Mouse (Mus musculus) liver, postnatal 0 days (tissue): ENCODE results near the gene Asb6.

Source experiments
- CTCF ChIP-seq: sonication (generic); IDR thresholded peaks from 2 replicates; pipeline ENCODE4 v1.5.1; 2016; ENCODE audit warnings: antibody characterized with exemption, low read depth
- EP300 ChIP-seq: IDR thresholded peaks from 2 replicates; pipeline ENCODE4 v1.6.1; 2016; ENCODE audit warnings: antibody characterized with exemption, low read depth, mild to moderate bottlenecking

DNA sequence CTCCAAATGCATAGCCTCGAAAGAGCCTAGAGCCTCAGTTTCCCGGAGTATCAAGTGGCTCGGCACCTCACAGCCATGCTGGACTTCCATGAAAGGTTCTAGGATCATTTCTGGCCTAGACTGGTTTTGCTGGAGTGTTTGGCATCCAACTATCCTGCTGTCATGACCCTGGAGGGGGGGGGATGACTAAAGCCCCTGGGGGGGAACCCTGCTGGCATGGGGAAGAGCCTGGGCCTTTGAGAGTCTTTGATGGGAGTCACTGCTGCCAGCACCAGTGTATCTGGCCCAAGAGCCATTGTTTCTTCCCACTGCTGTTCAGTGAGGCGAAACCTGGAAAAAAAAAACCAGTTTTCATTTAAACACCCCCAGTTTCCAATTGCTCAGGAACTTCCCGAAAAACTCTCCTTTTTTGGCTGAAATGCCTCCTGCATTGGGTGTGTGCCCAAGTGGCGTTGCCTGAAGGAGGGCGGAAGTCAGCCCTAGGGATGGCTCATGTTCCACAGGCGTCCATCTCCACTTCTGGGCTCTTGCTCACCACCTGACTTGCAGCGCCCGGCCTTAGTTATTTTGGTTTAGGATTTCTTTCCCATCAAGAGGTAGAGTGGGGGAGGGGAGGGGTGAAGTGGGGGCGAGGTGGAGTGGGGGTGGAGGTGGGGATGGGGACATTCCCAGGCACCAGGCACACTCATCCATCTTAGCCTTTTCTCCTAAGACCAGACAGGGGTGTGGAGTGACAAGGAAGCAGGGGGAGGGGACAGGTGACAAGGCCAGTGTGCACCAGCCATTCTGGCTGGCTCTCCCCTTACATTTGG, 45.7 kb upstream of the Asb6 start:
- no peak for TF ChIP-seq CTCF
- TF ChIP-seq EP300: no peak
